Mouse (Mus musculus) MEL (cell line): ENCODE results near the gene Cep68. TPM values are rescaled to one million over a fixed set of nuclear protein-coding genes. Genes with fewer than 3 reads are reported as not detected.

Experiments used
- DNase-seq: peaks from one replicate; pipeline ENCODE4 v3.0.0; 2011; ENCODE audit warnings: low read depth, low spot score
- H3K27ac ChIP-seq: 2 replicates; pipeline ENCODE4 v1.5.1; 2012; ENCODE audit warnings: low read depth, mild to moderate bottlenecking, control low read depth, low read length, moderate library complexity; ENCODE audit not compliant: control insufficient read depth
- H3K27me3 ChIP-seq, 2 experiments: fragments of 150-350 bp in 1 of 2; sonication (generic) in 1 of 2; 2 replicates each; pipeline ENCODE4 v1.6.1; 2012; ENCODE audit warnings: low read length in 2 of 2, mild to moderate bottlenecking in 2 of 2, improper control_type of control experiment in 1 of 2, moderate library complexity in 1 of 2; ENCODE audit not compliant: insufficient read depth in 2 of 2, control insufficient read depth in 1 of 2
- H3K36me3 ChIP-seq, 2 experiments: 2 replicates each; pipeline ENCODE4 v1.6.1; 2012 to 2014; ENCODE audit warnings: low read length in 2 of 2, improper control_type of control experiment in 1 of 2, inconsistent platforms in 1 of 2, mild to moderate bottlenecking in 1 of 2; ENCODE audit not compliant: insufficient read depth in 2 of 2, control insufficient read depth in 1 of 2
- H3K4me1 ChIP-seq, 2 experiments: fragments of 150-350 bp in 1 of 2; sonication (generic) in 1 of 2; 2 replicates each; pipeline ENCODE4 v1.6.1; 2012; ENCODE audit warnings: low read length in 2 of 2, improper control_type of control experiment in 1 of 2, mild to moderate bottlenecking in 1 of 2; ENCODE audit not compliant: insufficient read depth in 2 of 2, control insufficient read depth in 1 of 2
- H3K4me3 ChIP-seq, 2 experiments: fragments of 150-350 bp in 1 of 2; sonication (generic) in 1 of 2; 2 replicates each; pipeline ENCODE4 v1.5.1; 2012; ENCODE audit warnings: low read depth in 2 of 2, low read length in 2 of 2, mild to moderate bottlenecking in 2 of 2, moderate library complexity in 2 of 2, control low read depth in 1 of 2, improper control_type of control experiment in 1 of 2; ENCODE audit not compliant: control insufficient read depth in 1 of 2, insufficient read depth in 1 of 2
- H3K79me2 ChIP-seq: 2 replicates; pipeline ENCODE4 v1.6.1; 2012; ENCODE audit warnings: mild to moderate bottlenecking, low read length, moderate library complexity; ENCODE audit not compliant: control insufficient read depth, poor library complexity, insufficient read depth
- H3K9ac ChIP-seq: 2 replicates; pipeline ENCODE4 v1.6.1; 2012; ENCODE audit warnings: low read depth, mild to moderate bottlenecking, control low read depth, low read length, moderate library complexity; ENCODE audit not compliant: control insufficient read depth, poor library complexity, severe bottlenecking
- H3K9me3 ChIP-seq: fragments of 150-350 bp; sonication (generic); replicated peaks from 2 replicates; pipeline ENCODE4 v1.6.1; 2012; ENCODE audit warnings: mild to moderate bottlenecking, low read length, improper control_type of control experiment, moderate library complexity; ENCODE audit not compliant: insufficient read depth
- BHLHE40 ChIP-seq: IDR thresholded peaks from 2 replicates; pipeline ENCODE4 v1.6.1; 2012; ENCODE audit warnings: low read depth, mild to moderate bottlenecking, inconsistent platforms, low read length, improper control_type of control experiment, borderline replicate concordance
- CHD1 ChIP-seq: IDR thresholded peaks from 2 replicates; pipeline ENCODE4 v1.6.1; 2012; ENCODE audit warnings: low read depth, mild to moderate bottlenecking, inconsistent platforms, low read length, improper control_type of control experiment
- E2F4 ChIP-seq: IDR thresholded peaks from 2 replicates; pipeline ENCODE4 v1.6.1; 2011; ENCODE audit warnings: low read depth, low read length, improper control_type of control experiment, borderline replicate concordance
- EP300 ChIP-seq, 2 experiments: IDR thresholded peaks; 2 replicates each; pipeline ENCODE4 v1.6.1; 2011; ENCODE audit warnings: improper control_type of control experiment in 2 of 2, low read length in 2 of 2, low read depth in 1 of 2, mild to moderate bottlenecking in 1 of 2
- ETS1 ChIP-seq: IDR thresholded peaks from 2 replicates; pipeline ENCODE4 v1.6.1; 2012; ENCODE audit warnings: low read depth, mild to moderate bottlenecking, inconsistent platforms, low read length, improper control_type of control experiment, moderate library complexity
- GATA1 ChIP-seq: IDR thresholded peaks from 2 replicates; pipeline ENCODE4 v1.6.1; 2011; ENCODE audit warnings: low read depth, low read length, improper control_type of control experiment
- JUND ChIP-seq: IDR thresholded peaks from 2 replicates; pipeline ENCODE4 v1.6.1; 2011; ENCODE audit warnings: low read depth, mild to moderate bottlenecking, improper control_type of control experiment, low read length
- MAX ChIP-seq: IDR thresholded peaks from 2 replicates; pipeline ENCODE4 v1.6.1; 2011; ENCODE audit warnings: low read length, improper control_type of control experiment
- MXI1 ChIP-seq: IDR thresholded peaks from 2 replicates; pipeline ENCODE4 v1.6.1; 2011; ENCODE audit warnings: mild to moderate bottlenecking, low read depth, low read length, improper control_type of control experiment
- MYC ChIP-seq: IDR thresholded peaks from 2 replicates; pipeline ENCODE4 v1.6.1; 2011; ENCODE audit warnings: low read depth, mild to moderate bottlenecking, low read length, improper control_type of control experiment, moderate library complexity
- NRF1 ChIP-seq: IDR thresholded peaks from 2 replicates; pipeline ENCODE4 v1.6.1; 2014; ENCODE audit warnings: low read depth, mild to moderate bottlenecking, inconsistent platforms, low read length, improper control_type of control experiment, moderate library complexity; ENCODE audit not compliant: poor library complexity, insufficient read depth, severe bottlenecking
- POLR2AphosphoS2 ChIP-seq: IDR thresholded peaks from 2 replicates; pipeline ENCODE4 v1.6.1; 2011; ENCODE audit warnings: low read length, improper control_type of control experiment
- POLR2AphosphoS5 ChIP-seq: IDR thresholded peaks from 2 replicates; pipeline ENCODE4 v1.6.1; 2012; ENCODE audit warnings: low read depth, borderline replicate concordance, mild to moderate bottlenecking, inconsistent platforms, low read length, moderate library complexity, mixed read lengths
- RAD21 ChIP-seq: IDR thresholded peaks from 2 replicates; pipeline ENCODE4 v1.6.1; 2011; ENCODE audit warnings: mild to moderate bottlenecking, low read depth, low read length, improper control_type of control experiment
- SIN3A ChIP-seq: IDR thresholded peaks from 2 replicates; pipeline ENCODE4 v1.6.1; 2012; ENCODE audit warnings: low read length, improper control_type of control experiment, inconsistent platforms
- SMC3 ChIP-seq: IDR thresholded peaks from 2 replicates; pipeline ENCODE4 v1.6.1; 2011; ENCODE audit warnings: low read depth, low read length, improper control_type of control experiment
- ZMIZ1 ChIP-seq: IDR thresholded peaks from 2 replicates; pipeline ENCODE4 v1.6.1; 2012; ENCODE audit warnings: low read depth, mild to moderate bottlenecking, inconsistent platforms, low read length, improper control_type of control experiment, moderate library complexity
- ZNF384 ChIP-seq: IDR thresholded peaks from 2 replicates; pipeline ENCODE4 v1.6.1; 2012; ENCODE audit warnings: low read depth, mild to moderate bottlenecking, inconsistent platforms, low read length, improper control_type of control experiment
- polyA plus RNA-seq, 2 experiments: library from polyadenylated mRNA; stranded (reverse) in 1 of 2; unstranded in 1 of 2; fragments of >175 nt in 1 of 2; fragments of >200 nt in 1 of 2; gene quantifications; 2 replicates each; pipeline versions ENCODE4 v1.2.1 to v1.2.4; 2012; ENCODE audit warnings: low replicate concordance in 2 of 2, low read depth in 1 of 2; ENCODE audit not compliant: insufficient read length in 2 of 2, insufficient read depth in 1 of 2, missing spikeins in 1 of 2
- total RNA-seq: library from RNA; depleted of rRNA; stranded (reverse); fragments of 300-350 nt; gene quantifications from 2 replicates; pipeline ENCODE4 v1.2.3, GENCODE M21; 2012

Gene Cep68
- total and polyA plus RNA-seq, 3 experiments = 22.2 to 24.7 TPM; not detected in 1

- Histone ChIP-seq H3K4me1 (no peaks in the 10 kb centered on the region), H3K9ac (no peak overlapping the region), H3K9me3 (no peaks in the 10 kb centered on the region), H3K27me3 (peaks cover 0 to 1% of the 10 kb centered on the region in 2 experiments; a peak in 1 of 4 replicates), H3K4me3 (no peak overlapping the region), H3K27ac (no peak overlapping the region), H3K79me2 (no peaks in the 10 kb centered on the region), H3K36me3 (no peaks in the 10 kb centered on the region; a peak in 1 of 4 replicates)
- DNase-seq = no peak
- TF ChIP-seq JUND (no peak), RAD21 (no peak), NRF1 (no peak), SMC3 (no peak), MYC (no peak), MXI1 (no peak), POLR2AphosphoS5 (no peak), POLR2AphosphoS2 (no peak), SIN3A (no peak)
These were observed 33.5 kb upstream of the Cep68 start for GRCm38 (mm10) chr11:20282601-20283219.

- Histone ChIP-seq H3K4me1 (no peaks in the 10 kb centered on the region), H3K27me3 (peaks cover 0 to 4% of the 10 kb centered on the region in 2 experiments; a peak in 1 of 4 replicates), H3K79me2 (no peaks in the 10 kb centered on the region), H3K4me3 (no peak overlapping the region), H3K9me3 (no peaks in the 10 kb centered on the region), H3K9ac (no peak overlapping the region), H3K27ac (no peak overlapping the region), H3K36me3 (no peaks in the 10 kb centered on the region; a peak in 1 of 4 replicates)
- no peak for TF ChIP-seq MAX
- no peak for TF ChIP-seq CHD1
- TF ChIP-seq E2F4 = no peak
- TF ChIP-seq SIN3A = no peak
- TF ChIP-seq BHLHE40 = no peak
- no peak for TF ChIP-seq ZNF384
- no peak for TF ChIP-seq ZMIZ1
- TF ChIP-seq EP300 (IDR thresholded peaks at IDR 0.05; ENCODE audit: low read depth in 1 of 2, low read length in 2 of 2) = peak in 1 of 2 experiments; percentile 44; a peak in 2 of 4 replicates
- peak; percentile 76 for TF ChIP-seq ETS1
- TF ChIP-seq GATA1 = peak; percentile 82
- no peak for TF ChIP-seq RAD21
- no peak for TF ChIP-seq SMC3
- DNase-seq = peak; percentile 83
These were observed 31.8 kb upstream of the Cep68 start for GRCm38 (mm10) chr11:20280982-20281381.
